Mouse (Mus musculus) small intestine, adult 2 months (tissue): Measurements from ENCODE around the gene Stpg3.

Source experiments
- CTCF ChIP-seq: fragments of 200-500 bp; IDR thresholded peaks from 2 replicates; pipeline ENCODE4 v1.5.1; 2012; ENCODE audit warnings: low read depth, mild to moderate bottlenecking, control low read depth, inconsistent platforms, low read length, moderate library complexity, mixed read lengths; ENCODE audit not compliant: insufficient replicate concordance, insufficient read length; ENCODE audit errors: extremely low read depth
- POLR2A ChIP-seq: fragments of 200-500 bp; IDR thresholded peaks from 2 replicates; pipeline ENCODE4 v1.6.1; 2012; ENCODE audit warnings: low read depth, mild to moderate bottlenecking, control low read depth, inconsistent platforms, low read length, moderate library complexity

DNA sequence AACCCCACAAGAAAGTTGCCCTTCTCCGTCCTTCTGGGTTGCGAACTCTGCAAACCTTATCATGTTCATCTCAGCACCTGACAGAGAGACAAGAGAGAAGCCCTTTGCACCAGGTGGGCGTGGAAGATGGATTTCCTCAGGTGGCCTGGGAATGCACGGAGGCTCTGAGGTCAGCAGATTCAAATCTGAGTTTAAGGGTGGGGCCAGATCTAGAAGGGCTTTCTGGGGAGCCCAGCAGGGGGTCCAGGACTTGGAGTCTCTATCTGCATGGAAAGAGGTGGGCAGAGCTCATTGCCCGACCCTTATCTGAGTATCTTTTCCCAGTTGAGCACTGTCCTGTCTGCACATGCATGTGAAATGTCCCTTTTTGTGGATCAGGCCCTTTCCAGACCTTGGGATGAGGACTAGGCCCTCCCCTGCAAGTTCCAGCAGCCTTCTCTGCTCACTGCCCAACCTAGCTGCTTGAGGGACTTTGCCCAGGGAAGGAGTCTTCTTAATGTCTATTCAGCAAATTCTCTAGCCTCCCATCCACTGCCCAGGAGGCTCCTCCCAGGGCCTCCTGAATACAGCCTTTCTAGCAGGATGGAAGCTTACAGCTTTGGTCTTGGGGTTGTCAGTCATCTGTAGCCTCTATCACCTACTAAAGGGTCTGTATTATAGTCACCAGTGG, 20.2 kb upstream of the Stpg3 start:
- TF ChIP-seq POLR2A (no peak), CTCF (no peak)
